ENCODE assay signal across 8 mouse cellular contexts in genomic region chr12:112693185-112694126, GRCm38 (mm10). TPM values are rescaled to one million over a fixed set of nuclear protein-coding genes. Genes with fewer than 3 reads are reported as not detected.
A peak's percentile ranks its signal among the peaks of the same experiment; 100 is the strongest.
DNase-seq lines count a peak whose midpoint lies in the region; ATAC-seq lines count a peak whose summit lies in the region.

No protein-coding gene starts in this region.

- H3K4me2 ChIP-seq in hindbrain, embryonic 15.5 days, result peak overlapping the region; percentile 65

- H3K36me3 ChIP-seq in hindbrain, embryonic 15.5 days, result no peaks in the 10 kb centered on the region

- H3K4me3 ChIP-seq in hindbrain, embryonic 15.5 days, result peak overlapping the region; percentile 67

- peak; percentile 75 for DNase-seq in WW6 (ENCODE audit: low read depth, low spot score)
- peak; percentile 96 for DNase-seq in cerebellum, postnatal 36 days
- DNase-seq in frontal cortex, postnatal 36 days (ENCODE audit: low spot score in 2 of 2), result peak; percentile 95 to 96
- DNase-seq in left cerebral cortex, adult 11 months (ENCODE audit: low spot score), result peak; percentile 91
- peak; percentile 94 for DNase-seq in lung, postnatal 36 days
- peak; percentile 96 for DNase-seq in retina, embryonic 14.5 days (ENCODE audit: low spot score)
- peak; percentile 92 to 93 for DNase-seq in thymus, postnatal 36 days

- peaks cover 18% of the 10 kb centered on the region for H3K4me1 ChIP-seq in hindbrain, embryonic 15.5 days (replicated peaks)

- peak overlapping the region; percentile 88 for H3K27ac ChIP-seq in hindbrain, embryonic 15.5 days (replicated peaks)

- H3K9ac ChIP-seq in hindbrain, embryonic 15.5 days, result peak overlapping the region; percentile 91

- peak; percentile 95 for ATAC-seq in hindbrain, embryonic 15.5 days (ENCODE audit: low FRiP score, low read depth)

- WGBS in hindbrain, embryonic 15.5 days, result 2% methylated on average over 52 of the region's 54 CpGs

- no peaks in the 10 kb centered on the region for H3K9me3 ChIP-seq in hindbrain, embryonic 15.5 days

- H3K27me3 ChIP-seq in hindbrain, embryonic 15.5 days, result no peaks in the 10 kb centered on the region

RNA-seq across cellular contexts. Expression of gene Zbtb42, which starts 14.8 kb away (rescaled TPM):
- polyA plus RNA-seq in hindbrain, embryonic 15.5 days (2015; fragmentation: Nextera tagmentation; extraction: Ambion mirVana), result 2.3 and 4.2 TPM in 2 replicates

RNA-seq across cellular contexts. Expression of gene Akt1, which starts 18.8 kb away (rescaled TPM):
- polyA plus RNA-seq in hindbrain, embryonic 15.5 days (2015; fragmentation: Nextera tagmentation; extraction: Ambion mirVana), result 150 and 159 TPM in 2 replicates

RNA-seq across cellular contexts. Expression of gene Cep170b, which starts 26.8 kb away (rescaled TPM):
- polyA plus RNA-seq in hindbrain, embryonic 15.5 days (2015; fragmentation: Nextera tagmentation; extraction: Ambion mirVana), result 45.7 and 48.8 TPM in 2 replicates

RNA-seq across cellular contexts. Expression of gene Siva1, which starts 49.0 kb away (rescaled TPM):
- 55.6 and 61.2 TPM in 2 replicates for polyA plus RNA-seq in hindbrain, embryonic 15.5 days (2015; fragmentation: Nextera tagmentation; extraction: Ambion mirVana)

Comparison
In these comparisons a context has a peak if more than half of its experiments do, and no peak if none do; other contexts are left out.
1. Peak in every context shown above with its lines: DNase-seq, ATAC-seq, H3K4me3 ChIP-seq and H3K27ac ChIP-seq.